Mouse (Mus musculus) common myeloid progenitor, adult 5-6 weeks (primary cell): ENCODE measurements at regions not wholly inside any gene's neighbourhood (a gene's known extent, or its start where the extent isn't known, plus 50 kb on each side); places are given as distances from the start of the nearest gene placed in this dataset.
A peak's percentile ranks its signal among the peaks of the same experiment; 100 is the strongest.

Experiments
- ATAC-seq: replicated peaks from 2 replicates; pipeline ENCODE4 v1.8.0; 2016; ENCODE audit warnings: low read depth, mild to moderate bottlenecking, moderate TSS enrichment, inconsistent platforms; ENCODE audit not compliant: poor library complexity, severe bottlenecking

DNA sequence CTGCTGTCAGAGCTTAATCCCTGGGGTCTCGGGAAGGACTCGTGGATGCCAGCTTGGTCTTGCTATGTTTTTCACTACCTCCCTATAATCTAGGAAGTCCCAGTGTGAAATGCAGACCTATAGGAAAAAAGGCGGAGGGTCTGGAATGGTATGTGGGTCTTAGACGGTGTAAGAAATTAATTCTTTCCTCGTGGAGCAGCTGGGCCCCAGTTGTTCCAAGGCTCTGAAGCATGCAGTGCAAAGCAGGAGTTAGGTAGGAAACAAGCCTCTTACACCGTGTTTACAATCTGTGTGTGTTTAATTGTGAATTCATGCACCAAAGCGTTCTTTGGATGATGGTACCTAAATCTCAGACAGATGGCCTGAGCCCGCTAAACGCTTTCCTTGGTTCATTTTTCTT lies 241.1 kb downstream of the Atp23 start:
- no peak for ATAC-seq

GRCm38 (mm10) chr10:126652693-126653092 lies 248.5 kb downstream of the Atp23 start:
- no peak for ATAC-seq

GRCm38 (mm10) chr10:126646587-126646986 lies 254.6 kb downstream of the Atp23 start:
- no peak for ATAC-seq

- ATAC-seq: no peak
Measured at GRCm38 (mm10) chr10:126641792-126642289, 259.3 kb downstream of the Atp23 start.

DNA sequence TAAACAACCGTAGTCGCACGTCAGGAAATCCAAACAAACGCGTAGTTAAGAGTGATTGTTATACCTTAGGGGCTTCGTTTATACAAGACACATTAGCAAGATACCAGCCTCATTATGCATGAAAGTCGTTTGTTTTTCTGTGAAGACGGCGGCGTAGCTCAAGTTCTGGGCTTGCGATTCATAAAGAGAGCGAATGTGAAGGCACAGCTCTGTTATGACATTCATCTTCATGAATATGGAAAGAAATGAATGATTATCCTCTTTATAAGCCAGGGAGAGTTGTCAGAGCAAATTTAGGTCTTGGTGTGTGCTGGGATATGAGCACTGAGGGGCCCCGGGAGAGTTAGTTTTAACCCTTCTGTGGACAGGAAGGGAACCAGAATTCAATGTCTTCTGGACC lies 266.4 kb downstream of the Atp23 start:
- no peak for ATAC-seq

DNA sequence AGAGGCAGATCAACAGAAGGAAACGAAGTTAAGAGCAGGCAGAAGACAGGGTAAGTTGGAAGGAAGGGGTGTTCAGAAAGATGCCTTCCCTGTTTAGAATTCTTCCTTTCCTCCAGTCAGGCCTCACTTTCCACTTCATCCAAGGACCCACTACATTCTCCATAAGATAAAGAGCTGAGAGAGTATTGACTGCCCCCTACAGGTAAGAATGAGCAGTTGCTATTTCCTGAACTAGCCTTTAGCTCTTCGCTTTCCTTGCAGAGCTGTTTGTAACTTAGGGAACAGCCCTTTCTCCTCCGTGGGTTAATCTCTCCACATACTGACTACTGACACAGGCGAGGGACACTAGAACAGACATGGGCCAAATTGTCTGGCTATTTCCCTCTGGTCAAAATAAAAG lies 273.1 kb downstream of the Atp23 start:
- ATAC-seq: peak; percentile 40; the same call in 1 of the 2 replicates

DNA sequence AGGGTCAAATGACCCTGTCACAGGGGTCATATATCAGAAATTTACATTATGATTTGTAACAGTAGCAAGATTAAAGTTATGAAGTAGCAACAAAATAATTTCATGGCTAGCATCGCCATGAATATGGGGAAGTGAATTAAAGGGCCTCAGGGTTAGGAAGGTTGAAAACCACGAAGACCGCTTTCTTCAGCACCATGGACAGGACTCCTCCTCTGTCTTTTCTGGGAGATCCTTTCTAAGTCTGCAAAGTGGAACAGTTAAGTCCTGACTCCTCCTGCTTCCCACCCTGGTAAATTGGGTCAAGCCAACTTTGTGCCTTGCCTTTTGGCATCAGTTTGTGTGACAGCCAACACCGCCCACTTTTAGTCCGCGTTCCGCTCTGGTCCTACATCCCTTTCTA lies 275.7 kb downstream of the Atp23 start:
- ATAC-seq: peak; percentile 86

DNA sequence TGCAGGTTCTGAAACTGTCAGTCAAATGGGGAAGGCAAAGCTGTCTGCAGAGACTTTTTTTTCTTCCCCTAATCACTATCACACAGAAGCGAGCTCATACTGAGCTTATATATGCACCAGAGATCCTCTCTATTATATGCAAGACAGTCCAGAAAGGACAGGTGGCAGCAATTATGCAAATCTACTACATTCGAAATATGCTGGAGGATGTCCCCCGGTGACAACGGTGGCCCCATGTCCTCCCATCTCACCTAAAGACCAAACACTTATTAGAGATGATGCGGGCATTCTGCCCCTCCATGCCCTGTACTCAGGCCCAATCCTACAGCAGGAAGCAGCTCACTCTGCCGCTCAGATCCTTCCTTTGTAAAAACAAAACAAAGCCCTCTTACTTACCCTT lies 280.4 kb downstream of the Atp23 start:
- no peak for ATAC-seq

- no peak for ATAC-seq
Measured at GRCm38 (mm10) chr10:126619970-126620369, 281.2 kb downstream of the Atp23 start.

- ATAC-seq: no peak
Measured at GRCm38 (mm10) chr10:126612226-126612625, 288.9 kb downstream of the Atp23 start.

GRCm38 (mm10) chr10:126610506-126610905 lies 290.6 kb downstream of the Atp23 start:
- ATAC-seq: no peak

- no peak for ATAC-seq
Measured at GRCm38 (mm10) chr10:126599686-126600085, 301.5 kb downstream of the Atp23 start.

DNA sequence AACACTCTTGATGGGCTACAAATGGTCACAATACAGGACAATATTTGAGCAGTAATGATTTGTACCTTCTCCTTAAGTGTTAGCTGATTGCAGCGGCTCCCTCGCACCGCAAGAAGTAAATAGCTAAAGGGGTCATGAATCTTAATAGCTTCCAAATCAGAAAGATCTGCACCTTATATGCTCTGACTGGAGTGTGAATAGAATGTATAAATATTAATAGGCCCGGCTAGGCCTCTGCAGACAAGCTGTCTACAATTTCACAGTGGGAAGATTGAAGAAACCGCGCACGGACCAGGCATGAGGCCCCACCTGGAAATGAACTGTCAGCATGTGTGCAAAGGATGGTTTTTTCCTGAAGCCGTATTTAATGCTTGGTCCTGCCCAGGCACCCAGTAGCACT lies 333.0 kb downstream of the Atp23 start:
- no peak for ATAC-seq

DNA sequence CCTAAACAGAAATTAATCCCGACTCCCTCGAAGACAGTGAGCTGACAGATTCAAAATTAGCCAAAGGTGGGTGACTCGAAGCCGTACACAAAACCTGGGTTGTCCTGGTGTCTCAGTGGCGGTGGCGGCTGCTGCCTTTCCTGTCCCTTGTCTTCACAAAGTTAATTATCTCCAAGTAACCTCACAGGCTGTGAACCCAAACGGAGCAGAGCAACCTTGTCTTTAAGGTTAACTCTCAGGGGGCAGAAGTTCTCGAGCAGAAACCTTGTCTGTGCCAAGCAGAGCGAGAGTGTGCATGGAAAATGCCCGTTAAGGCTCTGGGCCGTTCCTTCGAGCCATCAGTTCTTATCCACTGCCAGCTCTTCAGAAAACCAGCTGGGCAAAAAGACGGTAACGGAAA lies 335.8 kb downstream of the Atp23 start:
- no peak for ATAC-seq

- no peak for ATAC-seq
Measured at GRCm38 (mm10) chr10:126555080-126555479, 346.1 kb downstream of the Atp23 start.

DNA sequence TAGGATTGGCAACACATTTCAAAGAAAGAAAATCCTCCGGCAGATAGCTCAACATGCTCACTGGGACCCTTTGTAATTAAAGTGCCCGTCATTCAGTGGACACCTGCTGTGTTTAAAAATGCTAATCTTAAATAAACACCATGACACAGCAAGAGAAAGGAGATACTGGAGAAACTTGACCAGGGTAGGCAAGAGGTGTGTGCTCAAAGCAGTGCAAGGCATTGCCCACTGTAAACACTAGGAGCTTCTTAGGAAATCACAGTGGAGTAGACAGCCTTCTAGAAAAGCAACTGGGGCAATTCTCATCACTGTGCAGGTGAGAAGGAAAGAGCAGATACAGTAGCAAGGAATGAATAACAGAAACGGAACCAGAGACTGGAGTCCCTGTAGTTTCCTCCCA lies 369.2 kb downstream of the Atp23 start:
- no peak for ATAC-seq

DNA sequence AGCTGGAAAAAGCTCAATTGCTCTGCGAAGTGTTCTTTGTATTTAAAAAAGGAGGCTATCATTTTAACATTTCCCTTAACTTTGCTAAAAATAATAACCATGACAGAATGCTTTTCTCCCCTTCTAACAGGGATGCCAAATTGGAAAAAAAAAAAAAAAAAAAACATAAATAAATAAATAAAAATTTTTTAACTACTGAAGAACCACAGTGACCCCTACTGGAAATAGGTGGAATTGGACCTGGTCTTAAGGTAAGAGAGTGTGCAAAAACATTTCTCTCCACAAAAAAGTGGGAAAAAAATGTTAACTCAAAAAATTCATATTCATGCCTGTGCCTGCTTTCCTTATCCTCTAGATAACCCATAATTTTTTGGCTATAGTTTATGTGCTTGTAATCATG lies 369.8 kb downstream of the Atp23 start:
- 0 out of 2 replicates have a peak, but pooled peaks have one; percentile 60 for ATAC-seq

DNA sequence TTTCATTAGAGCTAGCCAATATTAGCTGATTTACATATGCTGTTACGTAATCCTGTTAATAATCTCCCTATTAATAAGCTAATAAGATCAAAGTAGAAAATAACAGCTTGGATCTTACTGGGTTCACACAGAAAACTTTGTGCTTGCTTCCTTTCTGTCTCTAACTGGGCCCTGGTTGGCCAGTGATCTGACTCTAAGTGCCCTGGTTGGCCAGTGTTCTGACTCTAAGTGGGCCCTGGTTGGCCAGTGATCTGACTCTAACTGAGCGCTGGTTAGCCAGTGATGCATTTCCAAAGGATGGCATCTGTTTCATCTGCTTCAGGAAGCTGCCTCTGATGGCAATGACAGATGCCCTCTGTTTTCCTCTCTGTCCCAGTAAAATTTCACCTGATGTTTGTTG lies 372.4 kb downstream of the Atp23 start:
- ATAC-seq: no peak

- no peak for ATAC-seq
Measured at GRCm38 (mm10) chr10:126526186-126526585, 375.0 kb downstream of the Atp23 start.

GRCm38 (mm10) chr10:126521836-126522815 lies 379.0 kb downstream of the Atp23 start:
- no peak for ATAC-seq

DNA sequence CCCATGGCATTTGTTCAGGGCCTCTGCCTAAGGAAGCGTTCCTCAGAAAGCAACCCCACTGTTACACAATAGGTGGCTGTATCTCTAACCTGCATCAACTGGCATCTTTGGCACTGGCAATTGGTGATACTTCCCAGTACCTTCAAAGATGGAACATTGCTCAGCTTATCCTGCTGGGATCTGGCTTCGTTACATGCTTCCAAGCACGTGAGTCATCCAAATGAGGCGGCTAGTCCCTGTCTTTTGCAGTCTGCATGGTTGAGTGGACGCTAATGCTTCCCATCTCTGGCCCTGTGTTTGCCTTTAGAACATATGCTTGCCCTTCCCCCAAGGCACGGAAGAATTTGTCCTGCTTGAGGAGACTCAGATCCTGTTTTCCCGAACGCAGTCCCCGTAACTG lies 380.2 kb downstream of the Atp23 start:
- no peak for ATAC-seq

- 0 out of 2 replicates have a peak, but pooled peaks have one; percentile 25 for ATAC-seq
Measured at GRCm38 (mm10) chr10:126513185-126513584, 388.0 kb downstream of the Atp23 start.
